Mouse (Mus musculus) hindbrain, embryonic 10.5 days (tissue): Measurements from ENCODE around the gene Nr6a1. TPM values are rescaled to one million over a fixed set of nuclear protein-coding genes. Genes with fewer than 3 reads are reported as not detected.

ENCODE experiments used
- DNase-seq: peaks from one replicate; pipeline ENCODE4 v3.0.0-alpha.2; 2017; ENCODE audit warnings: low spot score
- H3K27ac ChIP-seq: fragments of 300-500 bp; sonication (generic); 2 replicates; pipeline ENCODE4 v1.5.1; 2016; ENCODE audit warnings: mild to moderate bottlenecking, moderate library complexity
- H3K27me3 ChIP-seq: fragments of 300-500 bp; sonication (generic); 2 replicates; pipeline ENCODE4 v1.6.1; 2016; ENCODE audit warnings: mild to moderate bottlenecking; ENCODE audit not compliant: poor library complexity, insufficient read depth, severe bottlenecking
- H3K36me3 ChIP-seq: fragments of 300-500 bp; sonication (generic); 2 replicates; pipeline ENCODE4 v1.6.1; 2016; ENCODE audit warnings: mild to moderate bottlenecking, moderate library complexity
- H3K4me1 ChIP-seq: fragments of 300-500 bp; sonication (generic); replicated peaks from 2 replicates; pipeline ENCODE4 v1.6.1; 2016; ENCODE audit warnings: mild to moderate bottlenecking
- H3K4me3 ChIP-seq: fragments of 300-500 bp; sonication (generic); 2 replicates; pipeline ENCODE4 v1.5.1; 2016; ENCODE audit warnings: mild to moderate bottlenecking, moderate library complexity
- H3K9me3 ChIP-seq: fragments of 300-500 bp; sonication (generic); 2 replicates; pipeline ENCODE4 v1.6.1; 2016; ENCODE audit warnings: mild to moderate bottlenecking, moderate library complexity
- WGBS: fragments of 180-500 bp; shearing (Covaris S2); methylation state at CpG from one replicate; pipeline ENCODE4 v1.1.7; 2016; 5-methylcytosine and 5-hydroxymethylcytosine counted together
- polyA plus RNA-seq: library from polyadenylated mRNA; unstranded; fragments of >200 nt; fragmentation: Nextera tagmentation; extraction: Ambion mirVana; gene quantifications from 2 replicates; pipeline ENCODE4 v1.2.1, GENCODE M21; 2016

The Nr6a1 gene
- polyA plus RNA-seq, 1 experiment from 2014 or later = 5.1 TPM

DNA sequence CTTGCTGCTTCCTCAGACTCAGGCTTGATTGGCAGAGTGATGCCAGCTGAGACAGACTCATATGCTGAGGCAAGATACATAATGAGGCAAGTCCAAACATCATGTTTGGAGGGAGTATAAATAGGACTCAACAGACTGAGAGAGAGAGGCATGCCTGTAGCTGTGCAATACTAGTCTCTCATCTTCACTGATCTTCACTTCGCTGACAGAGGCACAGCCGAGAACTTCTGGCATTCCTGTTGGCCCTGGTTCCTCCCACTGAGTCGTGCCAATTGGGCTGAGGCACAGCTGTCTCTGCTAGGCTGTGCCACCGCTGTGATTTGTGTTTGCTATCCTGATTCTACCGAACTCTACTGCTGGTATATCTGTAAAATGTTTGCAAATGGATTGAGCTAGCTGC is 21.4 kb downstream of the Nr6a1 start:
- Histone ChIP-seq H3K36me3 (no peaks in the 10 kb centered on the region), H3K4me3 (no peak overlapping the region), H3K27ac (no peak overlapping the region), H3K4me1 (no peaks in the 10 kb centered on the region), H3K27me3 (no peaks in the 10 kb centered on the region), H3K9me3 (no peaks in the 10 kb centered on the region)
- no peak for DNase-seq
- 79% methylated on average over 5 of the region's 5 CpGs for WGBS

DNA sequence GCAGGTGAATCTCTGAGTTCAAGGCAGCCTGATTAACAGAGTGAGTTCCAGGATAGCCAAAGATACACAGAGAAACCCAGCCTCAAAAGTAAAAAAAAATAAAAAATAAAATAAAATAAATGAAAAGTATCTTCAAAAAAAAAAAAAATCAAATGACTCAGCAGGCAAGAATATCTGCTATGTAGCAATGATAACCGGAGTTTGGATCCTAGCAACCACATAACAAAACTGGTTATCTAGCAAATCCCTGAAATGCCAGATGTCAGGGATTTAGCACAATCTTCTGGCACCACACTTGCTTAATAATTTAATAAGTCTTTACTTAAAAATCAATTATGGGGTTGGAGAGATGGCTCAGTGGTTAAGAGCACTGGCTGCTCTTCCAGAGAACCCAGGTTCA is 23.2 kb downstream of the Nr6a1 start:
- no peak overlapping the region for H3K4me3 ChIP-seq
- H3K36me3 ChIP-seq = no peaks in the 10 kb centered on the region
- 95% methylated on average over 1 of the region's 1 CpGs for WGBS
- no peaks in the 10 kb centered on the region for H3K27me3 ChIP-seq
- no peak overlapping the region for H3K27ac ChIP-seq
- H3K4me1 ChIP-seq = no peaks in the 10 kb centered on the region
- H3K9me3 ChIP-seq = no peaks in the 10 kb centered on the region
- DNase-seq = no peak

DNA sequence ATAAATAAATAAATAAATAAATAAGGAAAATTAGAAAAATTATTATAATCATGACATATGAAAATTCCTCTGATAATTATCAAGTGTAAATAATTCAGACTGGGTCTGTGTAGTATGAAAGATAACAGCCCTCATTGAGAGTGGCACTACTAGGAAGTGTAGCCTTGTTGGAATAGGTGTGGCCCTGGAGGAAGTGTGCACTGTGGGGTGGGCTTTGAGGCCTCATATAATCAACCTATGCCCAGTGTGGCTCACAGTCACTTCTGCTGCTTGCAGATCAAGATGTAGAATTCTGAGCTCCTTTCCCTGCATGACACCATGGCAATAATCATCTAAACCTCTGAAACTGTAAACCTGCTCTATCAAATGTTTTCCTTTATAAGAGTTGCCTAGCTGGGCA is 24.6 kb downstream of the Nr6a1 start:
- Histone ChIP-seq H3K4me3 (no peak overlapping the region), H3K4me1 (no peaks in the 10 kb centered on the region), H3K27me3 (no peaks in the 10 kb centered on the region), H3K36me3 (0 out of 2 replicates have a peak, but pooled peaks cover 1% of the 10 kb centered on the region), H3K27ac (no peak overlapping the region), H3K9me3 (no peaks in the 10 kb centered on the region)
- DNase-seq = no peak

DNA sequence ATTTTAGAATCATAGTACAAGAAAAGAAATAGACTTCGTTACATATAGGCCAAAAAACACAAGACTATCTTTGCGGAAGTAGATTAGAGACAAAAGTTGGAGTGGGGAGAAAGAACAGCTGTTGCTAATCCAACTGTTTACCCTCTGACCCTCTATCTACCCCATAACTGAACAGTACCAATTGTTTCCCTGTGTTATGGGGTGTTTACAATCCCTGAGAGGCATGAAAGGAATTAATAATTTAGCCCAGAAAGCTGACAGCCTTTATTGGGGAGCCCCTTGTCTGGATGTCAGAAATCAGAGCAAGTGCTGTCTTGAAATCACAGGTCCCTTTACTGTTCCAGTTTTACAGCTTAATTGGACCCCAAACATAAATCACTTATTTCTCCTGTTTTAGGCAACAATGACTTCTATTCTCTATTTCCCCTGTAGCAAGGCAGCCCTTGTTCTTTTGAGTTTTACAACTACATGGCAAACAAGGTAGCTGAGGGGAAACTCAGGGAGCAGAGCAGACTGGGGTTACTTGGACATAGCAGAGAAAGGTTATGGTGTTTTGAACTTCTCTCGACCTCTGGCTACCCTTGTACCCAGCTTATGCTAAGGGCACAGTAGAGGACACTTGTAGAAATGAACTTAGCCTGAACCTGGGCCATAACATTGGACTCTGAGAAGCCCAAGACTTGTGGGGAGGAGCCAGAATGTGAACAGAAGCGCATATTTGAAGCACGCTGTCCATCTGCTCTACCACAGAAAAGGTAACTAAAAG is 46.4 kb downstream of the Nr6a1 start:
- Histone ChIP-seq H3K4me3 (no peak overlapping the region), H3K4me1 (no peaks in the 10 kb centered on the region), H3K27ac (no peak overlapping the region), H3K27me3 (no peaks in the 10 kb centered on the region), H3K9me3 (no peaks in the 10 kb centered on the region), H3K36me3 (peaks cover 69% of the 10 kb centered on the region)
- DNase-seq = no peak
- WGBS = 88% methylated on average over 5 of the region's 5 CpGs

DNA sequence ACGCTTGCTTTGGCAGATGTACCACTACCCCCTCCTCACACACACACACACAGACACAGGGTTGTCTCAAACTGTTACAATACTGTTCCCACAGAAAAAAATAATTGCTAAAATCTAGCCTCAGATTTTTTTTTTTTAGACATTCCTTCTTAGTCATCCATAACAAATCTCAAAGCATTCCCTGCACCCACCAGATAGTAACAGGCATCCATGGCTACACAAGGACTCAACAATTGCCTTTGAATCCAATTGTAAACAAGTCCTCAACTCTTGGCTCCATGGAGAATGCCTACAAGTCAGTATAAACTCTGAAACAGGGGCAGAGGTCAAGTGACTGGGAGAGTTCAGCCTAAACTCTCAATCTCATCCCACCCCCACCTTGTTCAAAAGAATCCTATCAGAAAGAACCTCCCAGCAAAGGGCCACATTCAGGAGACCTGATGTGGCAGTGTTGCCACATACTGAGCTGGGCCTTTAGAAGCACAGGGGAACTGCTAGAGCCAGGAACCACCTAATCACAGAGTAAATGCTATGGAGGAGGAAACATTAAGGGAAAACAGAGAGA is 52.9 kb downstream of the Nr6a1 start:
- DNase-seq = no peak
- H3K4me1 ChIP-seq = peaks cover 13% of the 10 kb centered on the region
- no peak overlapping the region for H3K27ac ChIP-seq
- H3K36me3 ChIP-seq = peaks cover 72% of the 10 kb centered on the region
- H3K4me3 ChIP-seq = no peak overlapping the region
- 30% methylated on average over 1 of the region's 1 CpGs for WGBS
- no peaks in the 10 kb centered on the region for H3K9me3 ChIP-seq
- H3K27me3 ChIP-seq = no peaks in the 10 kb centered on the region

DNA sequence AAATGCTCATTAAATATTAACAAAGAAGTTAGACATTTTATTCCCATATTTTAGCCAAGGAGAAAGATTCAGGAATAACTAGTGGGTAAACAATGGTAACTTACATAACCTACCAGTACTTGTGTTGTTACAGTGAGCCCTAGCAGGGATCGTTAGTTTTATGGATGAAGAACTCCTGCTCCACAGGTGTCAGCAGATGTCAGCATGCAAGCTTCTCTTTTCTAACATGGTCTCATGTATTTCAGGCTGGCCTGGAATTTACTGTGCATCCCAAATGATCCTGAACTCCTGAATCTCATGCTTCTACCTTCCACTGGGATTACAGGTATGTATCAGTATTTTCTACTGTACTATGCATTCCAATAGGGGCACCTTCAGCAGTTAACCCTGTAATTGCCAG is 54.8 kb downstream of the Nr6a1 start:
- Histone ChIP-seq H3K27me3 (no peaks in the 10 kb centered on the region), H3K9me3 (no peaks in the 10 kb centered on the region), H3K27ac (no peak overlapping the region), H3K4me1 (peaks cover 13% of the 10 kb centered on the region), H3K4me3 (no peak overlapping the region), H3K36me3 (peaks cover 53% of the 10 kb centered on the region)
- 80% methylated on average over 1 of the region's 1 CpGs for WGBS
- DNase-seq = no peak

DNA sequence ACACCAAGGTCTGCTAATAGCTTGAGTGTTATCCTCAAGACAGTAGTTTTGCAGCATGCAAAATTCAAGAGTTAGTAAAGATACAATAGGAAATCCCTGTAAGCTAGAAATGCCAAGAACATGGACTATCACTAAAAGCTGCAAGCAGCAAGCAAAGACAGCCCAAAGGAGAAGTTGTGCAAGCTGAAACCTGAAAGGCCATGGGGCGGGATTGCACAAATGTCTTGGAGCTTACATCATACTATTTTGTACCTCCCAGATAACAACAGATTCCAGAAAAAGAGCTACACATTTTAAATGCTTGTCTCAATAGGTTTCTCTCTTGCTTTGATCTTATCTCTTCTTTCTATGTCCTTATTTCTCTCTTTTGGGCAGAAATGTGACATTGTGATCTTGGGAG is 60.8 kb downstream of the Nr6a1 start:
- Histone ChIP-seq H3K27ac (no peak overlapping the region), H3K36me3 (peaks cover 56% of the 10 kb centered on the region), H3K4me3 (no peak overlapping the region), H3K27me3 (no peaks in the 10 kb centered on the region), H3K9me3 (no peaks in the 10 kb centered on the region), H3K4me1 (no peaks in the 10 kb centered on the region)
- DNase-seq = no peak
- 93% methylated on average over 1 of the region's 1 CpGs for WGBS

DNA sequence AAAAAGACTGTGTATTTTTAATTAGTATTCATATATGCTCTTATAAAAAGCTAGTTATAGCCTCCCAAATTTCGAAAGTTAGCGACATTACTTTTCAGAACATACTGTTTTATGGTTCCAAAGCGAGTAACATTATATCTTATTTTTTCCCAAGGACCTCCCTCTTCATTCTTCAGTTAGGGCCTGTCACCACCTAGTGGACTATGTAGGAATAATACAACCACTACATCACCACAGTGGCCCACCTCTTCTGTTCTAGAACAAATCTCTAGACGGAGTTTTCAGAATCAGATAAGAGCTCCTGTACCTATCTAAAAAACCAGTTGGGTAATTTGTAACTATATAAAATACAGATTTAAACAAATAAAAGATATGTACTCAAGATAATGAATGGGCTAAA is 63.5 kb downstream of the Nr6a1 start:
- H3K27ac ChIP-seq = no peak overlapping the region
- H3K4me3 ChIP-seq = no peak overlapping the region
- no peak for DNase-seq
- no peaks in the 10 kb centered on the region for H3K9me3 ChIP-seq
- H3K4me1 ChIP-seq = no peaks in the 10 kb centered on the region
- peaks cover 73% of the 10 kb centered on the region for H3K36me3 ChIP-seq
- WGBS = 60% methylated on average over 4 of the region's 4 CpGs
- H3K27me3 ChIP-seq = no peaks in the 10 kb centered on the region

DNA sequence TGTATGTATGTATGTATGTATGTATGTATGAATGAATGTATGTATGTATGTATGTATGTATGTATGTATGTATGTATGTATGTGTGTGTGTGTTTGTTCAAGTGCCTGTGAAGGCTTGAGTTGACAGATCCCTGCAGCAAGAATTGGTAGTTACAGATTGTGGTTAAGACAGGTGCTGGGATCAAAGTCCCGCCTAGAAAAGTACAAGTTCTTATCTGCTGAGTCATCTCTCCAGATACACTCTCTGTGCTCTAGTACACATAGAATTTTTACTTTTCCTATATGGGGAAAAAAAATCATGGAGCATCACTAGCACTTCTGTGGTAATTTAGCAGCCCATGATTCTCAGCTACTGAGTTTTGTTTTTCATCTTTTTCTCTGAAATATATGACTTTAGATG is 75.7 kb downstream of the Nr6a1 start:
- DNase-seq = no peak
- no peaks in the 10 kb centered on the region for H3K4me1 ChIP-seq
- H3K9me3 ChIP-seq = no peaks in the 10 kb centered on the region
- H3K4me3 ChIP-seq = no peak overlapping the region
- H3K36me3 ChIP-seq = peaks cover 77% of the 10 kb centered on the region
- no peaks in the 10 kb centered on the region for H3K27me3 ChIP-seq
- no peak overlapping the region for H3K27ac ChIP-seq
- WGBS = 86% methylated on average over 1 of the region's 1 CpGs

DNA sequence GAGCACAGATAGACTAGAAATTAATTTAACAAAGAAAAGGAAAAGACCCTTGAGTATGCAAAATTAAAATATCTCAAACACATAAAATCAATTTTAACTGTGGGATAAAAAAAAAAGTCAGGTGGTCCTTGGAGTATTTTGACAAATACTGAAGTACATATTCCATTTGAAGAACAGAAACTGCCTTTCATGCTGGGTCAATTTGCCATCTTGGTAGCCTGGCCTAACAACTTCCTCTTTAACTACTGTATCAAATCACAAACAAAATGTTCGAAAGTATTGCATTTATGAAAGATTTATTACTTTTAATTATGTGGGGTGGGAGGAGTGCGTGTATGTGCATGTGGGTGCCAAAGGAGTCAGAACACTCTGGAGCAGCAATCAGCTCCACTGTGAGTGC is 81.2 kb downstream of the Nr6a1 start:
- H3K36me3 ChIP-seq = peaks cover 83% of the 10 kb centered on the region

DNA sequence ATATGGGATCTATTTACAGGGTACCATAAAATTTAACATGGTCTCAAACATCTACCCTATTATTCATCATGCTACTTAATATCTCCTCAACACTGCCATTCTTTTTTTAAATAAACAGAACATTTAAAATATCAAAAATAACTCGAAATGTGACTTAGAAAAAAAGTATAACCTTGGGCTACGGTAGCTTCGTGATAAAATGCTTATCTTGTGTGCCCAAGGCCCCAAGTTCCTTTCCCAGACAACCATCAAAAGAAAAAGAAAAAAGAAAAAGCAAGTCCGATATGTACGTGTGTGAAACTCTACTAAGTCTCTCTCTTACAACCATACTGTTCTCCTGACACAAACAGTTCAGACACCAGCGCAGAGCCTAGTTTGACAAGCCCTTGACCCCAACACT is 92.0 kb downstream of the Nr6a1 start:
- Histone ChIP-seq H3K4me1 (no peaks in the 10 kb centered on the region), H3K9me3 (no peaks in the 10 kb centered on the region), H3K4me3 (no peak overlapping the region), H3K27me3 (no peaks in the 10 kb centered on the region), H3K27ac (no peak overlapping the region), H3K36me3 (peaks cover 85% of the 10 kb centered on the region)
- WGBS = 91% methylated on average over 6 of the region's 6 CpGs
- no peak for DNase-seq

More for the DNA sequence above, 81.2 kb downstream of the Nr6a1 start:
- H3K4me1 ChIP-seq = no peaks in the 10 kb centered on the region
- H3K9me3 ChIP-seq = no peaks in the 10 kb centered on the region
- H3K27me3 ChIP-seq = no peaks in the 10 kb centered on the region
- H3K27ac ChIP-seq = no peak overlapping the region
- no peak for DNase-seq
- 95% methylated on average over 2 of the region's 2 CpGs for WGBS
- H3K4me3 ChIP-seq = no peak overlapping the region

DNA sequence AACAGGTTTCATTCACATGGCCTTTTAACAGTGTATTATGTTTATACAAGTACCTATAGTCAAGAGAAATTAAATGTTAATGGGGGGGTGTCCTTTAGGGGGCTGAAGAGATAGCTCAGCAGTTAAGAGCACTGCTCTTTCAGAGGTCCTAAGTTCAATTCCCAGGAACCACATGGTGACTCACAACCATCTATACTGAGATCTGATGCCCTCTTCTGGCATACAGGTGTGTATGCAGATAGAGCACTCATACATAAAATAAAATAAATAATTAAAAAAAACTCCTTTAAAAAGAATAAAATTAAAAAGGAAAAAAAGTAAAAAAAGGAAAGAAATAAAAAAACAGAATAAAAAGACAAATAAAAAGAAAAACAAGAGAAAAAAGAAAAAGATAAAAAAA is 95.5 kb downstream of the Nr6a1 start:
- Histone ChIP-seq H3K27me3 (no peaks in the 10 kb centered on the region), H3K36me3 (peaks cover 54% of the 10 kb centered on the region), H3K27ac (no peak overlapping the region), H3K4me1 (peaks cover 11% of the 10 kb centered on the region), H3K9me3 (no peaks in the 10 kb centered on the region), H3K4me3 (no peak overlapping the region)
- no peak for DNase-seq

DNA sequence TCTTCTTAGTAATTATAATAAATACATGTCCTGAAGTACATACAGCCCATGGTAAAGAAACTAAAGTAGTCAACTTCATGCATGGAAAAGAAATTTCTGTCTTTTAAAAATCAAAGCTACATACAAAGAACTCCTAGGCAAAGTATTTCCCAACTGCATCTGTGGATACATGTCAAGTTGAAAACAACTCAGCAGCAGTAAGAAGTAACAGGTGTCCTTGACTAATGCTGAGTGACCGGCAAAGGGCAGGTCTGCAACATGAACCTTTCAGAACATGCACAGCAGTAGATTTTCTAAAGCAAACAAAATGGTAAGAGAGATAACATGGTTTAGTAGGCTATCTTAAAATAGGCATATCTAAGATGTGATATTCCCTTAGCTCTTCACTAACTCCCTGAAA is 98.0 kb downstream of the Nr6a1 start:
- Histone ChIP-seq H3K36me3 (peaks cover 32% of the 10 kb centered on the region), H3K4me3 (no peak overlapping the region), H3K27ac (no peak overlapping the region), H3K9me3 (no peaks in the 10 kb centered on the region), H3K27me3 (no peaks in the 10 kb centered on the region), H3K4me1 (peaks cover 19% of the 10 kb centered on the region)
- DNase-seq = no peak
- WGBS = 81% methylated on average over 1 of the region's 1 CpGs
